Mouse (Mus musculus) hindbrain, embryonic 12.5 days (tissue): ENCODE measurements at regions not wholly inside any gene's neighbourhood (a gene's known extent, or its start where the extent isn't known, plus 50 kb on each side); places are given as distances from the start of the nearest gene placed in this dataset.
A peak's percentile ranks its signal among the peaks of the same experiment; 100 is the strongest.

Source experiments
- ATAC-seq: fragments of 200-750 bp; cut with Nextera tagmentation; 2 replicates; pipeline ENCODE4 v1.8.0; 2017; ENCODE audit warnings: moderate TSS enrichment; ENCODE audit not compliant: low FRiP score
- H3K27ac ChIP-seq: fragments of 300-500 bp; sonication (generic); 2 replicates; pipeline ENCODE4 v1.5.1; 2016; ENCODE audit warnings: mild to moderate bottlenecking
- H3K27me3 ChIP-seq: fragments of 300-500 bp; sonication (generic); 2 replicates; pipeline ENCODE4 v1.6.1; 2016; ENCODE audit warnings: mild to moderate bottlenecking
- H3K36me3 ChIP-seq: fragments of 300-500 bp; sonication (generic); 2 replicates; pipeline ENCODE4 v1.6.1; 2016; ENCODE audit warnings: mild to moderate bottlenecking
- H3K4me1 ChIP-seq: fragments of 300-500 bp; sonication (generic); 2 replicates; pipeline ENCODE4 v1.6.1; 2016
- H3K4me2 ChIP-seq: fragments of 300-500 bp; sonication (generic); replicated peaks from 2 replicates; pipeline ENCODE4 v1.6.1; 2016; ENCODE audit warnings: mild to moderate bottlenecking
- H3K4me3 ChIP-seq: fragments of 300-500 bp; sonication (generic); 2 replicates; pipeline ENCODE4 v1.5.1; 2016; ENCODE audit warnings: mild to moderate bottlenecking
- H3K9ac ChIP-seq: fragments of 300-500 bp; sonication (generic); 2 replicates; pipeline ENCODE4 v1.6.1; 2016; ENCODE audit warnings: mild to moderate bottlenecking, moderate library complexity
- H3K9me3 ChIP-seq: fragments of 300-500 bp; sonication (generic); replicated peaks from 2 replicates; pipeline ENCODE4 v1.6.1; 2016; ENCODE audit warnings: mild to moderate bottlenecking
- WGBS: fragments of 180-500 bp; shearing (Covaris S2); methylation state at CpG from one replicate; pipeline ENCODE4 v1.1.7; 2016; 5-methylcytosine and 5-hydroxymethylcytosine counted together

- H3K27ac ChIP-seq = no peak overlapping the region
- H3K36me3 ChIP-seq = no peaks in the 10 kb centered on the region
- no peaks in the 10 kb centered on the region for H3K4me1 ChIP-seq
- no peak overlapping the region for H3K9ac ChIP-seq
- no peak overlapping the region for H3K4me2 ChIP-seq
- no peaks in the 10 kb centered on the region for H3K27me3 ChIP-seq
- H3K4me3 ChIP-seq = no peak overlapping the region
- no peaks in the 10 kb centered on the region for H3K9me3 ChIP-seq
- WGBS = 94% methylated on average over 2 of the region's 2 CpGs
- no peak for ATAC-seq
Measured at GRCm38 (mm10) chr17:81941317-81941716, 203.1 kb upstream of the Slc8a1 start.

- no peaks in the 10 kb centered on the region for H3K27me3 ChIP-seq
- H3K9ac ChIP-seq = no peak overlapping the region
- H3K9me3 ChIP-seq = no peaks in the 10 kb centered on the region
- H3K4me2 ChIP-seq = no peak overlapping the region
- H3K4me1 ChIP-seq = no peaks in the 10 kb centered on the region
- H3K36me3 ChIP-seq = no peaks in the 10 kb centered on the region
- no peak overlapping the region for H3K4me3 ChIP-seq
- WGBS = 100% methylated on average over 2 of the region's 2 CpGs
- ATAC-seq = no peak
- H3K27ac ChIP-seq = no peak overlapping the region
Measured at GRCm38 (mm10) chr17:81930736-81931135, 192.6 kb upstream of the Slc8a1 start.

- H3K9me3 ChIP-seq = no peaks in the 10 kb centered on the region
- H3K36me3 ChIP-seq = no peaks in the 10 kb centered on the region
- H3K4me1 ChIP-seq = no peaks in the 10 kb centered on the region
- H3K27ac ChIP-seq = no peak overlapping the region
- no peak for ATAC-seq
- H3K4me2 ChIP-seq = no peak overlapping the region
- no peak overlapping the region for H3K4me3 ChIP-seq
- H3K9ac ChIP-seq = no peak overlapping the region
- 88% methylated on average over 5 of the region's 5 CpGs for WGBS
- H3K27me3 ChIP-seq = no peaks in the 10 kb centered on the region
Measured at GRCm38 (mm10) chr17:81906481-81907012, 168.4 kb upstream of the Slc8a1 start.

- no peaks in the 10 kb centered on the region for H3K9me3 ChIP-seq
- no peak overlapping the region for H3K4me2 ChIP-seq
- no peak for ATAC-seq
- no peaks in the 10 kb centered on the region for H3K36me3 ChIP-seq
- no peak overlapping the region for H3K4me3 ChIP-seq
- H3K27ac ChIP-seq = no peak overlapping the region
- WGBS = 83% methylated on average over 4 of the region's 4 CpGs
- no peaks in the 10 kb centered on the region for H3K27me3 ChIP-seq
- no peaks in the 10 kb centered on the region for H3K4me1 ChIP-seq
- H3K9ac ChIP-seq = no peak overlapping the region
Measured at GRCm38 (mm10) chr17:81901999-81902665, 164.0 kb upstream of the Slc8a1 start.

GRCm38 (mm10) chr17:81898984-81899383, 160.8 kb upstream of the Slc8a1 start:
- H3K9me3 ChIP-seq = no peaks in the 10 kb centered on the region
- H3K9ac ChIP-seq = no peak overlapping the region
- no peaks in the 10 kb centered on the region for H3K36me3 ChIP-seq
- no peak for ATAC-seq
- no peak overlapping the region for H3K4me3 ChIP-seq
- no peaks in the 10 kb centered on the region for H3K4me1 ChIP-seq
- H3K27ac ChIP-seq = no peak overlapping the region
- no peaks in the 10 kb centered on the region for H3K27me3 ChIP-seq
- WGBS = 77% methylated on average over 2 of the region's 2 CpGs
- H3K4me2 ChIP-seq = no peak overlapping the region

- no peaks in the 10 kb centered on the region for H3K36me3 ChIP-seq
- no peaks in the 10 kb centered on the region for H3K27me3 ChIP-seq
- WGBS = 95% methylated on average over 3 of the region's 3 CpGs
- no peak overlapping the region for H3K4me3 ChIP-seq
- H3K4me2 ChIP-seq = no peak overlapping the region
- H3K9ac ChIP-seq = no peak overlapping the region
- no peaks in the 10 kb centered on the region for H3K4me1 ChIP-seq
- no peaks in the 10 kb centered on the region for H3K9me3 ChIP-seq
- no peak for ATAC-seq
- no peak overlapping the region for H3K27ac ChIP-seq
Measured at GRCm38 (mm10) chr17:81878136-81878535, 140.0 kb upstream of the Slc8a1 start.

GRCm38 (mm10) chr17:81866683-81867082, 128.5 kb upstream of the Slc8a1 start:
- no peak overlapping the region for H3K9ac ChIP-seq
- H3K4me1 ChIP-seq = no peaks in the 10 kb centered on the region
- ATAC-seq = no peak
- no peak overlapping the region for H3K4me3 ChIP-seq
- H3K36me3 ChIP-seq = no peaks in the 10 kb centered on the region
- H3K9me3 ChIP-seq = no peaks in the 10 kb centered on the region
- WGBS = 94% methylated on average over 1 of the region's 1 CpGs
- no peak overlapping the region for H3K4me2 ChIP-seq
- no peak overlapping the region for H3K27ac ChIP-seq
- no peaks in the 10 kb centered on the region for H3K27me3 ChIP-seq

- Histone ChIP-seq H3K4me3 (no peak overlapping the region), H3K9ac (no peak overlapping the region), H3K4me1 (peaks cover 3% of the 10 kb centered on the region; the same call in 1 of the 2 replicates), H3K27me3 (no peaks in the 10 kb centered on the region), H3K27ac (no peak overlapping the region), H3K4me2 (0 out of 2 replicates have a peak overlapping the region, but pooled peaks have one; percentile 4), H3K36me3 (no peaks in the 10 kb centered on the region), H3K9me3 (no peaks in the 10 kb centered on the region)
- 31% methylated on average over 6 of the region's 6 CpGs for WGBS
- peak; percentile 72; the same call in 1 of the 2 replicates for ATAC-seq
Measured at GRCm38 (mm10) chr17:81849298-81849967, 111.3 kb upstream of the Slc8a1 start.

- Histone ChIP-seq H3K27me3 (no peaks in the 10 kb centered on the region), H3K9me3 (no peaks in the 10 kb centered on the region), H3K4me1 (no peaks in the 10 kb centered on the region), H3K27ac (no peak overlapping the region), H3K4me3 (no peak overlapping the region), H3K9ac (no peak overlapping the region), H3K36me3 (no peaks in the 10 kb centered on the region), H3K4me2 (no peak overlapping the region)
- WGBS = 83% methylated on average over 3 of the region's 3 CpGs
- no peak for ATAC-seq
Measured at GRCm38 (mm10) chr17:81843793-81844192, 105.6 kb upstream of the Slc8a1 start.

- no peak overlapping the region for H3K9ac ChIP-seq
- H3K36me3 ChIP-seq = no peaks in the 10 kb centered on the region
- H3K4me2 ChIP-seq = no peak overlapping the region
- no peak for ATAC-seq
- H3K27ac ChIP-seq = no peak overlapping the region
- H3K27me3 ChIP-seq = no peaks in the 10 kb centered on the region
- H3K4me3 ChIP-seq = no peak overlapping the region
- H3K9me3 ChIP-seq = no peaks in the 10 kb centered on the region
- no peaks in the 10 kb centered on the region for H3K4me1 ChIP-seq
- 83% methylated on average over 6 of the region's 6 CpGs for WGBS
Measured at GRCm38 (mm10) chr17:81797827-81798376, 59.7 kb upstream of the Slc8a1 start.

GRCm38 (mm10) chr17:81788781-81789180, 50.6 kb upstream of the Slc8a1 start:
- Histone ChIP-seq H3K36me3 (no peaks in the 10 kb centered on the region), H3K9me3 (no peaks in the 10 kb centered on the region), H3K4me2 (no peak overlapping the region), H3K27me3 (no peaks in the 10 kb centered on the region), H3K4me1 (no peaks in the 10 kb centered on the region), H3K4me3 (no peak overlapping the region), H3K9ac (no peak overlapping the region), H3K27ac (no peak overlapping the region)
- 93% methylated on average over 3 of the region's 3 CpGs for WGBS
- no peak for ATAC-seq
